Mouse (Mus musculus) adrenal gland, postnatal 0 days (tissue): ENCODE results near the gene Gabra6. TPM values are rescaled to one million over a fixed set of nuclear protein-coding genes. Genes with fewer than 3 reads are reported as not detected.

Experiments
- polyA plus RNA-seq: library from polyadenylated mRNA; unstranded; fragments of >200 nt; fragmentation: Nextera tagmentation; extraction: Ambion mirVana; gene quantifications from 2 replicates; pipeline ENCODE4 v1.2.1, GENCODE M21; 2015

Gene Gabra6
- not detected in 2 replicates for polyA plus RNA-seq

DNA sequence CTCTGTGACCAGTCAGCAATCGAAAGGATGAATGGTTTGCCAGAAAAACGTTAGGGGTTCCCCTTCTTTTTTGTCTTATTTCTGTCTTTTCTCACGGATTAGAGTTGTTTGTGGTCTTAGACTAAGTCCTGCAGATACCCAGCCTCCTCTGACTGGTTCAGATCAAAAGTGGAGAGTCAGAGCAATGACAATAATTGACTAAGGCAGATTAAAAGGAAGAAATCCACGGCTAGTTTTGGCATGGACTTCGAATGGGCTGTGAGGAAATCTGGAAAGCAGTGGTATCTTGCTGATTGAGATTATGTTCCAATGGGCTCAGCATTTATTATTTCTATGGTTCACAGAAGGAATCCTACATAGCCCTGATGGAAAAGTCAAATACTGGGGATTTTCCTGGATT is at the start of gene Gabra6:
Gene Gabra6 (minus strand): TSS at position 191 of the 400 bp plus-strand sequence.

Other genes with a start within 250 kb of the Gabra6 start
- gene Gabra1, start 138.1 kb downstream of the Gabra6 start, polyA plus RNA-seq = 1.6 and 2.2 TPM in 2 replicates
- gene Gabrb2, start 98.7 kb upstream of the Gabra6 start, polyA plus RNA-seq = 0.35 and 1.1 TPM in 2 replicates